Mouse (Mus musculus) adrenal gland, postnatal 25 days (tissue): ENCODE results near the gene Skap1. TPM values are rescaled to one million over a fixed set of nuclear protein-coding genes. Genes with fewer than 3 reads are reported as not detected.

Experiments used
- DNase-seq: peaks from one replicate; pipeline ENCODE4 v3.0.0; 2021; ENCODE audit warnings: mixed read lengths
- long read RNA-seq: library from polyadenylated mRNA; stranded (forward); transcript quantifications from one replicate; pipeline ENCODE4 v2.0.0, GENCODE M21; 2021
- total RNA-seq: library from RNA; stranded (reverse); gene quantifications from 2 replicates; pipeline ENCODE4 v1.2.3, GENCODE M21; 2021

The Skap1 gene
- 6.7 and 7.4 TPM in 2 replicates for total RNA-seq
- long read RNA-seq, partial matches to known transcripts, result 1 of 5 reads
- long read RNA-seq, other reads (novel, unspliced or antisense), result 1 of 5 reads

DNA sequence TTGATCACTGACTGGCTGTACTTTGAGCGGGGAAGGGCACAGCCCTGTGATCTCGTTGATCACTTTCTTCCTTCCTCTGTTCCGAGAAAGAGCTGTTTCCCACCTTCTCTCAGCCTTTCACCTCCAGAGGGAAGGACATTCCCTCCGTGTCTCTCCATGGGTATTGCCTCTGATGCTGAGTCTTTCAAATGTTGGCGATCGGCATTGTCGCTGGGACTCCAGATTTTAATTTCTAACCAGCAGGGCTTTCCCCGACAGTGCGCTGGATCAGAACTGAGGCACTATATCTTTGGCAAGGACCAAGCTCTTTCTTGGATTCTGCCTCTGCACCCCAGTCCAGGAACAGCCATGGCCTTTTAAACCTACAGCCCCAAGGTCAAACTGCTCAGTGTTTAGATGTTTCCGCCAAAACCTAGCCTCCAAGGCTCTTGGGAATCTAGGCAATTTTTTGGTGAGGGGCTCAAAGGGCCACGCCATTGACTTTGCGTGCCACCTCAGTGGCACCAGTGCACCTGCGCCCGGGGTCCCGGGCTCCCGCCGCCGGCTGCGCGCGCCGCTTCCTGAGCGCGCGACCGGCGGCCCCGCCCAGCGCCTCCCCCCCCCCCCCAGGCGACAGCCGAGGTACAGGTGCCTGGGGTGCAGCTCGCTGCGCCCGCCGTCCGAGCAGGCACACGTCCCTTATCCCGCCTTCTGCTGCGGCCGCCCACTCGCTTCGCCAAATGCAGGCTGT is at the start of gene Skap1:
Skap1 (plus strand) TSS at position 608 of the 730 bp plus-strand sequence.
- DNase-seq, result peak; percentile 10

GRCm38 (mm10) chr11:96421074-96421473 is 43.3 kb upstream of the Skap1 start:
- DNase-seq, result no peak

DNA sequence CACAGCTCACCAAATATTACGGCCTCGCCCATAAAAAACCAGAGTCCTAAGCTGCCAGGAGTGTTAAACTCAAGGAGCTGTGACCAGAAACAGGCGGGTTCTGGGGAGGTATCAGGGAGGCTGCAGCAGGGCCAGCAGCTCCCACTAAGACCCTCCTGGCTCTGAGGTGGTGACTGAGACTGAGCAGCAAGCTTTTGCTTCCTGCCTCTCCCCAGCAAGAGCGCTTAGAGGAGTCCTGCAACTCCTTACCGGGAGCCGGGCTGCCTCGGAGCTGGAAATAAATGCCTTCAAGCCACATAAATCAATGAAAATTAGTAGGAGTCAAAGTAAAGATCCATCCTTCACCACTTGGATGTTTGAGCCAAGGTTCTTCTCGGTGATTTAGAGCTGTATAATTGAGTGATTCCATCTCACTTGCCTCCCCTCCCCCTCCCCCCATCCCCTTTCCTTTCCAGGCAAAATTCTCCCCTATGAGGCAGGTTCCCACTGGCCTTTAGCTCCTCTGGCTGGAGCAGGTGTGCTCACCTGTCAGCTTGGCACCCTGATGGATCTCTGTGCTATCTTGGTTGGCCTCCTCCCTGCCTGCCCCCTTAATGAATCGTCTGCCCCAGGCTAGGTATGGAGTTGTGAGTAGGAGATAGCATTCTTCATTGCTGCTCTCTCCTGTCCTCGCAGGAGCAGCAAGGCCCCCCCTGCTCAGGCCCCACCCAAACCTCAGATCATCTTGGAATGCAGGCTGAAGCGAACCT is 42.7 kb upstream of the Skap1 start:
- DNase-seq, result no peak

DNA sequence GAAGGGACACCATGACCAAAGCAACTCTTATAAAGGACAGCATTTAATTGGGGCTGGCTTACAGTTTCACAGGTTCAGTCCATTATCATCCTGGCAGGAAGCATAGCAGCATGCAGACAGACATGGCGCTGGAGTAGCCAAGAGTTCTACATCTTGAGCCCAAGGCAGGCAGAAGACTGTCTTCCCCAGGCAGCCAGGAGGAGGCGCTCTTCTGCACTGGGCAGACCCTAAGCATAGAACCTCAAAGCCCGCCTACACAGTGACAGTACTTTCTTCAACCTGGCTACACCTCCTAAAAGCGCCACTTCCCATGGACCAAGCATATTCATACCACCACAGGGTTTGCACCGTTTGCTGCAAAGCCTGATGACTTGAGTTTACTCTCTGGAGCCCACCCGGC is 39.2 kb upstream of the Skap1 start:
- DNase-seq, result no peak

- DNase-seq, result no peak
Measured at GRCm38 (mm10) chr11:96426191-96426590, 38.2 kb upstream of the Skap1 start.

GRCm38 (mm10) chr11:96426805-96427204 is 37.6 kb upstream of the Skap1 start:
- DNase-seq, result no peak

DNA sequence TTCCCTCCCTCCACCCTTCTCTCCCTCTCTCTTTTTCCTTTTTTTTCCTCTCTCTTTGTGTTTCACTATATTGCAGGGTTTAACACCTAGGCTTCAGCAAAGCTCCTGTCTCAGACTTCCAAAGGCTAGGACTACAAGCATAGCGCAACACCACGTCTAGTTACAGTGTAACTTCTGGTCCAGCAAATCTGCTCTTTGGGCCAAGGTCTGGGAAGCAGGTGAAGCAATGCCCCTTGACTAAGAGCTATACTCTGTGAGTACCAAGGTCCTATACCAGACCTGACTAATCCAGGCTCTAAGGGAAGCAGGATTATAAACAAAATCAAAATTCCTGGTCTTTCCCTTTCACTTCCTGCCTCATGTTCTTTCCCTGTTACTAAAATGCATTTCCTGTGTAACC is 35.3 kb upstream of the Skap1 start:
- no peak for DNase-seq

- DNase-seq, result peak; percentile 45
Measured at GRCm38 (mm10) chr11:96429891-96430290, 34.5 kb upstream of the Skap1 start.

DNA sequence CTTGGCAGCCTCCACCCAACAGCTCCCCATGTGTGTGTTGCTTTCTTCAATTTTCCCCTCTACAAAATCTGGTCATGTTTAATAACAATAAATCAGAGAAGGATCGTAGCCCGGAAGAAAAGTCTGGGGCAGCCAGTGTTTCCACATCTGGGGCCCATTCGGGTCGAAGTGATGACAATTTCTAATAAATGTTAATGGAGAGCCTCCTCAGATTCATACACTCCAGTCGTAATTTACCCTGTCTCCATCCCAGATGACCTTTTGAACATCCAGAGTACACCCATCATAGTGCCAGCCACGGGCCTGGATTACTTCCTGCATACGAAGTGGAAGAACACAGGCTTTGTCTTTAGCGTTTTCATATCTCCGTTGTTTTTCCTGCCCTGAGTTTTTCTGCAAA is 32.5 kb upstream of the Skap1 start:
- no peak for DNase-seq

DNA sequence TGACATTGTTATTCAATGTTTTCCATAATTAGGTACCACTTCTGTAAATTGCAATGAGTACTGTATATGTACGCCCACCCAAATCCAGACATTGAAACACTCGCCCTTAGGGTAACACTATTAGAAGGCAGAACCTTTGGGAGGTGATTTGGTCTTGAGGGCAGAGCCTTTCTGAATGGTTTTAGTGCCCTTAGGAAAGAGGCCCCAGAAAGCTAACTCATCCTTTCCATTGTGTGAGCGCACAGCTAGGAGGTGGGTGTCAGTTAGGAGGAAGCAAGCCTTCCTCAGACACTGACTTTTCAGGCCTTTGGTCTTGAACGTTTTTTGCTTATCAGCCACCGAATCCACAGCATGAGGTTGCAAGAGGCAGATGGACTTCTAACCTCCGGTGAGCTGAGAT is 29.5 kb upstream of the Skap1 start:
- no peak for DNase-seq

- no peak for DNase-seq
Measured at GRCm38 (mm10) chr11:96436525-96436924, 27.9 kb upstream of the Skap1 start.

DNA sequence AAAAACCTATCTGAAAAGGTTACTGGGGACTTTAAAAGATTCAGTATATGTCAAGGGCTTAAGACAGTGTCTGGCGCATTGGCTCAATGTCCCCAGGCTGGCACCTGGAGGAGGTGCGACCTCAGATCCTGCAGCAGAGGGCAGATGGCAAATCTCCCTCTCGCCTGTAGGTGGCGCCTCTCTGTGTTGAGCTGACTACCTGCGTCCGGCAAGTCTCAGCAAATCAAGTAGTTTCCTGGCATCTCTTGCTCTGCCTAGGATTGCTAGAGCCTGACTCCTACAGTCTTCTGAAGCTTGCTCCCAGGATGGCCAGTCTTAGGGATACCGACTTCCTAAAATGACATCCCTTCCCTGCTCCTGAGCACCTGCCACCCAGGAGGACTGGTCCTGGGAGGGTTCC is 25.6 kb upstream of the Skap1 start:
- peak; percentile 69 for DNase-seq

- no peak for DNase-seq
Measured at GRCm38 (mm10) chr11:96441546-96442185, 22.7 kb upstream of the Skap1 start.

- no peak for DNase-seq
Measured at GRCm38 (mm10) chr11:96442468-96442867, 21.9 kb upstream of the Skap1 start.

- peak; percentile 20 for DNase-seq
Measured at GRCm38 (mm10) chr11:96447931-96448330, 16.5 kb upstream of the Skap1 start.

- no peak for DNase-seq
Measured at GRCm38 (mm10) chr11:96455111-96455510, 9.3 kb upstream of the Skap1 start.

DNA sequence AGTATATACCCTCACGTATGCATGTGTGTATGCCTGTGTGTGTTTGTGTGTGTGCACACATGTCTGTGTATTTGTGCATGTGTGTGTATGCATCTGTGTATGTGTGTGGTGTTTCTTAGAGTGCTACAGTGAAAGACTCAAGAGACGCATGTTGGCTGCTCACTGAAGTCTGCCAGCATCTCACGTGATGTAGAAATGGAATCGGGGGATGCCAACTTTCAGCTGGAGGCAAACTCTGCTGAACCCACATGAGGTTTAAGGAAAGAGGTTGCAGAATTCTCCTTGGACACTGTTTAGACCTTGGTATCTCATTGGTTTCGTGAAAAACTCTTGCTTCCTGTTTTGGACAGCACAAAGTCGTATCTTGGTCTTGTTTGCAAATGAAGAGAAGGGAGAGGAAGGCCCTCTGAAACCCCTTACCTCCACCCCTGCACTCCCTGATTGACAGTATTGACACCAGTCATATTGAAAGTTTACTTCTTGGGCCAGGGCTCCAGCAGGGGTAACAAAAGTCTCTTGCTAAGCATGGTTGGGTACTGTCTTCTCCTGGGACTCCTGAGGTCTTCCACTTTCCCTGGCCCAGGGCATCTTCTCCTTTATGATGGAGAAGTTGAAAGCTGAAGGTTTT is 8.6 kb upstream of the Skap1 start:
- no peak for DNase-seq

- DNase-seq, result no peak
Measured at GRCm38 (mm10) chr11:96456508-96457305, 7.7 kb upstream of the Skap1 start.

GRCm38 (mm10) chr11:96461766-96462165 is 2.6 kb upstream of the Skap1 start:
- no peak for DNase-seq

GRCm38 (mm10) chr11:96462191-96462752 is 2.1 kb upstream of the Skap1 start:
- DNase-seq, result peak; percentile 11

GRCm38 (mm10) chr11:96464716-96465060 is 295 bp downstream of the Skap1 start:
- no peak for DNase-seq
